Mouse (Mus musculus) spleen, adult 12 weeks (tissue): ENCODE data around the gene Alox12b.

ENCODE experiments used
- DNase-seq: peaks from one replicate; pipeline ENCODE4 v3.0.0; 2022; ENCODE audit warnings: low spot score

The Alox12b gene

GRCm38 (mm10) chr11:69123693-69124497 lies 32.9 kb upstream of the Alox12b start:
- peak; percentile 78 for DNase-seq

- peak; percentile 44 for DNase-seq
Observed at GRCm38 (mm10) chr11:69124498-69124847, 32.3 kb upstream of the Alox12b start.

DNA sequence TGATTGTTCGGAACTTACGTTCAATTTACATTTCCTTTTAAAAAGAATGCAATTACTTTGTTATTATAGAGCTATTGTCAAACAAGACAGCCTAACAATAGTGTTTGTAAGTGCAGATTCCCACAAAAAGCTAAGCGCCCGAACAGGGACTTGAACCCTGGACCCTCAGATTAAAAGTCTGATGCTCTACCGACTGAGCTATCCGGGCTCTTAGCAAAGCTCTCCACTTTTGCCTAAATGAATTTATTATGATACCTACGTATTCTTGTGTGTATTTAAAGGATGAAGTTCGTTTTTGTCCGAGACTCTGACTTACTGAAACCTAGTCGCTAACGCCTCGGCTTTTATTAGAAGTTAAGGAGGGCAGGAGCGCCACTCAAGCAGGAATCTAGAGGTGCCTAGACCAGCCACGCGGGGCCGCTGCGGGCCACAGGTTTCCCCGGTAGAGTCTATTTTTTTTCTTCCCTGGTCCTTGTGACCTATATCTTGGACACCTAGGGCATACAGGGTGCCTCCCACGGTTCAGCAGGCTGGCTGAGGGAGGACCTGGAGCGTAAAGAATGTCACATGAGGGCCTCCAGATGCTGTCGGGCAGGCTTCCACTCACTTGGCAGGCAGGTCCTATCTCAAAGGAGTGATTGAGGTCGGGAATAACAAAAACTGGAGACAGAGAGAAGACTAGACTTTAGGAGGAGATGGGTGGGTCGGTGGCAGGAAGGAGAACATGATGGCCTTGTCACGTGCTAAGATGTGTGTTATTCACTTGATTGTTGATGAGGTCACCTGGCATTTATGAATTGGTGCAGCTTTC lies 31.5 kb upstream of the Alox12b start:
- peak; percentile 73 for DNase-seq

DNA sequence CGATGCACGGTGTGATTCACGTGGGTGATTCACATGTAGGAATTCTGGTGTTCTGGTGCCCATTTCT lies 31.1 kb upstream of the Alox12b start, which contains the start of gene Aloxe3:
Gene Aloxe3 (plus strand): TSS at position 45 of the 67 bp plus-strand sequence.
- no peak for DNase-seq

DNA sequence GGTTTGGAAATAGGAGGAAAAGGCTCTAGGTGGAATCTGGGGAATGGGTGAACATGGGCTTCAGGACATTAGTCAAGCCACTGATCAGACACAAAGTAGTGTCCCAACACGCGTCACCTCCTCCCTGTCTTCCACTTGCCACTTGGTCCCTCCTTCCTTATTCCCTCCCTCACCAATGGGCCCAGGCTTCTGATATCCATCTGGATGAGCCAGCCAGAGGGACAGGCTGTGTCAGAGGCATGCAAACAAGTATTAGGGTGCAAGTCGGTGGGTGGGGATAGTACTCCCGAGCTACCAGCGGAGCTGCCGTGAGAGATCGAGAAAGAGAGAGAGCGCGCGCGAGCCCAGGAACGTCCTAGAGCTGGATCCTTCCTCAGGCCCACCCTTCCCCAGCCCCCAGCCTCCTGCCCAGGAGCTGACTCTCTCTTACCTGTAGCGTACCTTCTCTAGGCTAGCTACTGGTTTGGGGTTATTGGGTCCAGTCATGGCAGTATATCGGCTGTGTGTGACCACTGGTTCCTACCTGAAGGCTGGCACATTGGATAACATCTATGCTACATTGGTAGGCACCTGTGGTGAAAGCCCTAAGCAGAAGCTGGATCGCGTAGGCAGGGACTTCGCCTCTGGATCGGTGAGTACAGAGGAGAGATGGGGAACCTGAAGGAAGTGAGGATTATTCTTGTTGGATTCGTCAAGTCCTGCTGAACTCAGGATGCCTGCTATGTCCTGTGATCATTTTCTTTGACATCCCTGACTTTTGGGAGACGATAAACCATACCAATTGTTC lies 30.7 kb upstream of the Alox12b start:
- no peak for DNase-seq

DNA sequence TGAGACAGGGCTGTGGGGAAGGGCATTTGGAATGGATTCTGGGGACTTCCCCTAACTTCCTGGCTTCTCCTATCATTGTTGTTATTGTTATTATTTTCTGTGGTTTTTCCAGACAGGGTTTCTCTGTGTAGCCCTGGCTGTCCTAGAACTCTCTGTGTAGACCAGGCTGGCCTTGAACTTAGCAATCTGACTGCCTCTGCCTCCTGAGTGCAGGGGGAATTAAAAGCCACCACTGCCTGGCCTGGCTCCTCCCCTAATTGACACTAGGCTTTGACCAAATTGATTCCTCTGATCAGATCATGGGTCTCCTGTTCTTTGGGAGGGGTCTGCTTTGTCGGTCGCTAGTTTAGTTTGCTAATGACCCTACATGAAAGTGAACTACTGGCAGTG lies 30.1 kb upstream of the Alox12b start:
- no peak for DNase-seq

- DNase-seq = no peak
Observed at GRCm38 (mm10) chr11:69128426-69129122, 28.2 kb upstream of the Alox12b start.

DNA sequence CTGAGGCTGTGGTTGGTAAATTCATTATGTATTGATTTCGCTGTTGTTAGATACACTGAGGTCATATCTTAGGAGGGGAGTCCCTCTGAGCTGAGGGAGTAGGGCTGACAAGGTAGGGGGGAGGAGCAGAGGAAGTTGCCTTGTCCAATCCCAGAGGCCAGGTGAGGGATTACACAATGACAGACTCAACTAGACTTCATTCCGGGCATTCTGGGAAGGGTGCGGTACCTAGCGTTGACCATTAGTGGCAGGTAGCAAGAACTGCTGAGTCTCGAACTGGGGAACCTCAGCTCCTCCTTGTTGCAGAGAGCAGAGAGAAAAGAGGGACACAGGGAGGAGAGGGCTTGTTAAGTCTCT lies 23.2 kb upstream of the Alox12b start:
- DNase-seq = no peak

- no peak for DNase-seq
Observed at GRCm38 (mm10) chr11:69133923-69134621, 22.7 kb upstream of the Alox12b start.

DNA sequence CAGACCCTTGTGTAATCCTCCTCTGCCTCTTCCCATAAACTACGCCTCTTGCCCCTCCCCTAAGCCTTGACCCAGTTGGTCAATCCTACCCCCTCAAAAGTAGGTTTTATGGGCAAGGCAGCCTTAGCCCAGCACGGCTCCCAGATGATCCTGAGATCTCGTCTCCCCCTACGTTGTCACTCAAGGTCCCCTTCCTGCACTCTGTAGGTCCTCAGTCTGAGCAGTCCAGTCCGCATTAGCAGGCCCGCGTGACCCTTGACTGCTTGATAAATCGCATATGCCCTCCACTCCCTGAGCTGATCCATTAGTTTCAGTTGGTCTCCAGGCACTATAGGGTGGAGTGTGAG lies 22.2 kb upstream of the Alox12b start:
- DNase-seq = no peak

- DNase-seq = no peak
Observed at GRCm38 (mm10) chr11:69135361-69135760, 21.4 kb upstream of the Alox12b start.

DNA sequence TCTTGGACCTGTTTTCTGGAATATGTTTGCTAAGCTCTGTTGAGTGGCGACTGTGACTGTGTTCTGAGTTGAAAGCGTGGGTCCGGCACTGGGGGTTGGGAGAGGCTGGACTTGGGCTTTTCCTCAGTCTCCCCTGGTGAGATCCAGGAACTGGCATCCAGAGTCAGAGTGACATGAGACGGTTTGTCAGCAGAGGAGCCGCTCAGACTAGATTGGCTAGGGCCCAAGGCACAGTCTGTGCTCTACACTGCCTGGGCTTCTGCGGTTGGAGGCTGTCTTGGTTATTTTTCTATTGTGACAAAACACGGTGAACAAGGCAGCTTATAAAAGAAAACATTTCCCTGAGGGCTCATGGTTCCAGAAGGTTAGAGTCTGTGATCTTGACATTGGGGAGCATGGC lies 9.2 kb upstream of the Alox12b start:
- no peak for DNase-seq

DNA sequence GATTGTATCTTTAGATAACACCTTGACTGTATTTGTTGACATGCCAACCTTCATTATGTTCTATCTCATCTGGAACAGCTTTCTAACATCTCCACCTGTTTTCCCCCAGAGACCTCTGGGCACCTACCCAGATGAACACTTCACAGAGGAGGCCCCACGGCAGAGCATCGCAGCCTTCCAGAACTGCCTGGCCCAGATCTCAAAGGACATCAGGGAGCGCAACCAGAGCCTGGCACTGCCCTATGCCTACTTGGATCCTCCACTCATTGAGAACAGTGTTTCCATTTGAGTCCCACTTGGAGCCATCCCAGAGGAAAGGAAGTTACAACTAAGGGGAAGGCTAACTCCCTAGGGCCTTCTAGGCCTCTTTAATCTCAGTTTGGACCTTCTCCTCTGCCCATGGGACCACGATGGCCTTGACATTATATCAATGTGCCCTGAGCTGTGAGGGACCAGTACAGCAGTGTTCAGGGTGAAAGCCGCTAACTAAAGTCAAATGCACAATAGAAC lies 8.3 kb upstream of the Alox12b start:
- no peak for DNase-seq

- no peak for DNase-seq
Observed at GRCm38 (mm10) chr11:69149728-69150127, 7.1 kb upstream of the Alox12b start.

DNA sequence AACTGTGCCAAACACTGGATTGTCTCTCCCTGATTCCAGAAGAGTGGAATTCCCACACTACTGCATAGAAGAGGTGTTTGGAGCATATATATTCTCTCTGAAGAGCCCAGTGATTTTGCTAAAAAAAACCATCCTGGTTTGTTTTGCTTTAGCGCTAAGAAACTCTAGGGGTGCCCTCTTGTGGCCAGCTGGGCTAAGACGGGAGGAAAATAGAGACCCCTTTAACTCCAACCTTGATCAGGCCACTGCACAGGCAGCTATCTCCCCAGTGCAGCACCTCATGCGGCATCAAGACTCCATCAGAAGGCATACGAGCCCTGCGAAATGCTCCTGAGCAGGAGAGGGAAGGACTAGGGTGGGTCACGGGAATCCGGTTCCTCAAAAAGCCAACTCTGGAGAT lies 6.3 kb upstream of the Alox12b start:
- peak; percentile 21 for DNase-seq

DNA sequence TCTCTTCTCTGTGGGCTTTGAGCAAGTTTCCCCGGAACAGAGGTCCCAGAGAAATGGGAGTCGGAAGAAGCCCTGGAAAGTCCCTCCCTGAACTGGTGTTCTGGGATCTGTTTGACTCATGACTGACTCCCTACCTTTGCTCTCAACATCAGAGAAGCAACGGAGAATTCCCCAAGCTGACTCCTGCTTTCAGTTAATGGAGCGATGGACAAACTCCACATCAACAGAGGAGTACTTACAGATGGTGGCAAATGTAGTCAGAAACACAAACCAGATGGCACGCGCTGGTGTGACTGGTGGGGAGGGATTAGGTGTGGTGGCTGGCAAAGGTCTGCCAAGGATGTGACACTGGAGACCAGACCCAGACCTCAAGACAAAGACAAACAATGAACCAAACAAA lies 5.8 kb upstream of the Alox12b start:
- no peak for DNase-seq

GRCm38 (mm10) chr11:69153831-69154230 lies 3.0 kb upstream of the Alox12b start:
- no peak for DNase-seq

DNA sequence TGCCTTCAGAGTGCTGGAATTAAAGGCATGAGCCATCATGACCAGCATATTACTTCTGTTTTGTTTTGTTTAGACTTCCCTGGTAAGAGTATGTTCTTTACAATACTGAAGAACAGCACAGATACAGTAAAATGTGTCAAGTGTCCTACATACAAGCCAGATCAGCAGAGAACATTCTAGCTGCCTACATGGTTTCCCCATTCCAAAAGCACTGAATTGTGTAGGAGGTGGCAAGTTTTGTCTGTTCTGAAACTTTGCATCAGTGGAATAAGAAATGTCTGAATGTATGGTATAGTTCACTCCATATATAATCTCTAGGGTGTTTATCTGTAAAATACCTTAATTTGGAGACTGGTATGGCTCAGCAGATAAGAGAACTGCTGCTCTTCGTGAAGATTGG lies 1.4 kb upstream of the Alox12b start:
- no peak for DNase-seq

GRCm38 (mm10) chr11:69169313-69169712 lies 12.5 kb downstream of the Alox12b start:
- no peak for DNase-seq

DNA sequence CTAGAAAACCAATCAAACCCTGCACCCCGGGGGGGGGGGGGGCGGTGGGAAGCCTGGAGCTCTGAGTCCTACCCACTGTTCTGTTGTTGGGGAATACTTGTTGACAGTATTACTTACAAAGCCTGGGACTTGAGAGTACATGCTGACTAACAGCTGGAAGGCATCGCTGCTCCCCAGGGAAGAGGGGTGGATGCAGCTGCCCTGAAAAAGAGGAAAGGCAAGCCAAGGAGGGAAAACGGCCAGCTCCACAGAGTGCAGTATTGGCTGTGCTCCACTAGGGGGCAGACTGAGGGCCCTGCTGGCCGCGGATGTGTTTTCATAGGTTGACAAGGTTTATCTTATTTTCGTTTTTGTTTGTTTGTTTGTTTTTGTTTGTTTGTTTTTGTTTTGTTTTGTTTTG lies 14.8 kb downstream of the Alox12b start:
- DNase-seq = no peak

- DNase-seq = no peak
Observed at GRCm38 (mm10) chr11:69172606-69173005, 15.8 kb downstream of the Alox12b start.

GRCm38 (mm10) chr11:69174722-69175121 lies 17.9 kb downstream of the Alox12b start:
- DNase-seq = no peak
